Mouse (Mus musculus) C2C12 (cell line): ENCODE results near the gene Lrrc4c.

Source experiments
- CTCF ChIP-seq: IDR thresholded peaks from one replicate; pipeline ENCODE4 v1.5.1; 2011; ENCODE audit not compliant: control insufficient read depth, insufficient read depth, insufficient read length
- MYOD1 ChIP-seq: IDR thresholded peaks from one replicate; pipeline ENCODE4 v1.6.1; 2011; ENCODE audit warnings: low read depth; ENCODE audit not compliant: control insufficient read depth, insufficient read length
- MYOG ChIP-seq: IDR thresholded peaks from one replicate; pipeline ENCODE4 v1.6.1; 2011; ENCODE audit not compliant: control insufficient read depth, insufficient read length; ENCODE audit errors: extremely low read depth
- USF1 ChIP-seq: IDR thresholded peaks from one replicate; pipeline ENCODE4 v1.6.1; 2011; ENCODE audit warnings: low read depth, mild to moderate bottlenecking, control low read depth, moderate library complexity

DNA sequence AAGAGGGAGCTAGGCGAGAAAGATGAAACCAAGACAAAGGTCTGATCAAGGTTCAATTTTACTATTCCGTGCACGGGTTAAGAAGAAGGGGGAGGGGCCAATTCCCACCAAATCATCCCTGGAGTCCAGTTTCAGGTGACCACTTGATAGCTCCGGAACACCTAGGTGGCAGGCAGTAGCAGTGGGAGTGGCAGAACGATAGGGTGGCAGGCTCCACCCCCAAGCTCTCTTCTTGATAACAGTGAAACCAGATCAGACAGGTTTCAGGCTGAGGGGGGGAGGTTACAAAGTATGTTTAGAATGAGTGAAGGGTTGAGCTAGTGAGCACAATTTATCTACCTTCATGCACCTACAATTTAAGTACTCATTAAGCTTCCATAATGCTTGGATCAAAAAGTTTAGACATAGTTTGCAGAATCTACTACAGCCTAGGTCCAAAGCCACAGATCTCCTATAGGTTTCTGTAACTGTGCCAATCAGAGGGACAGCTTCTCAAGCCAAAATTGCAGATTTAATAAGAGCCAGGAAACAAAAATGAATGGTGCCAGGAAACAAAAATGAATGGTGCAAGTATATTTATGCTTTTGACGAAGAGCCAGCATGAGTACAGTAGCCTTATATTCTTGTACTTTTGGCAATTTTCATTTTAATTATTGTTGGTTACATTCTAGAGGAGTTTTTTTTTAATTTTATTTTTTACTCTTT is 478.9 kb downstream of the Lrrc4c start:
- TF ChIP-seq CTCF = no peak
- no peak for TF ChIP-seq USF1
- TF ChIP-seq MYOD1 = no peak
- no peak for TF ChIP-seq MYOG
